Mouse (Mus musculus): ENCODE measurements around the gene Abcg3. TPM values are rescaled to one million over a fixed set of nuclear protein-coding genes. Genes with fewer than 3 reads are reported as not detected.
"Not testable (repeated sequence)": the region's sequence is repeated elsewhere in the genome, so short reads cannot be mapped to it uniquely, and the experiment has no call there.

Gene Abcg3
- total RNA-seq (2017): 27.0 and 29.0 TPM in 2 replicates

- ATAC-seq (ENCODE audit: extremely low read depth, insufficient number of reproducible peaks, low FRiP score, poor library complexity, severe bottlenecking): peak; percentile 72
Measured at GRCm38 (mm10) chr5:104982535-104982934, at the start of gene Abcg3. Gene Abcg3 (minus strand): TSS chr5:104982718.

GRCm38 (mm10) chr5:105012551-105012950, 30.0 kb upstream of the Abcg3 start:
- ATAC-seq (ENCODE audit: extremely low read depth, insufficient number of reproducible peaks, low FRiP score, poor library complexity, severe bottlenecking): no peak

- no peak for ATAC-seq (ENCODE audit: extremely low read depth, insufficient number of reproducible peaks, low FRiP score, poor library complexity, severe bottlenecking)
Measured at GRCm38 (mm10) chr5:105011570-105011969, 29.1 kb upstream of the Abcg3 start.

- ATAC-seq (ENCODE audit: extremely low read depth, insufficient number of reproducible peaks, low FRiP score, poor library complexity, severe bottlenecking): no peak
Measured at GRCm38 (mm10) chr5:105010376-105010775, 27.9 kb upstream of the Abcg3 start.

- ATAC-seq (ENCODE audit: extremely low read depth, insufficient number of reproducible peaks, low FRiP score, poor library complexity, severe bottlenecking): no peak
Measured at GRCm38 (mm10) chr5:104989411-104989810, 6.9 kb upstream of the Abcg3 start.

- no peak for ATAC-seq (ENCODE audit: extremely low read depth, insufficient number of reproducible peaks, low FRiP score, poor library complexity, severe bottlenecking)
Measured at GRCm38 (mm10) chr5:104988000-104988399, 5.5 kb upstream of the Abcg3 start.

- ATAC-seq (ENCODE audit: extremely low read depth, insufficient number of reproducible peaks, low FRiP score, poor library complexity, severe bottlenecking): peak; percentile 81
Measured at GRCm38 (mm10) chr5:104986706-104987105, 4.2 kb upstream of the Abcg3 start.

GRCm38 (mm10) chr5:104979040-104979513, 3.4 kb downstream of the Abcg3 start:
- no peak for ATAC-seq (ENCODE audit: extremely low read depth, insufficient number of reproducible peaks, low FRiP score, poor library complexity, severe bottlenecking)

GRCm38 (mm10) chr5:104958141-104958793, 24.3 kb downstream of the Abcg3 start:
- ATAC-seq (ENCODE audit: extremely low read depth, insufficient number of reproducible peaks, low FRiP score, poor library complexity, severe bottlenecking): peak; percentile 98

GRCm38 (mm10) chr5:104955208-104955607, 27.3 kb downstream of the Abcg3 start:
- no peak for ATAC-seq (ENCODE audit: extremely low read depth, insufficient number of reproducible peaks, low FRiP score, poor library complexity, severe bottlenecking)

- no peak for ATAC-seq (ENCODE audit: extremely low read depth, insufficient number of reproducible peaks, low FRiP score, poor library complexity, severe bottlenecking)
Measured at GRCm38 (mm10) chr5:104946951-104947350, 35.6 kb downstream of the Abcg3 start.

GRCm38 (mm10) chr5:104934148-104934547, 48.4 kb downstream of the Abcg3 start:
- no peak for ATAC-seq (ENCODE audit: extremely low read depth, insufficient number of reproducible peaks, low FRiP score, poor library complexity, severe bottlenecking)

- ATAC-seq (ENCODE audit: extremely low read depth, insufficient number of reproducible peaks, low FRiP score, poor library complexity, severe bottlenecking): not testable (repeated sequence)
Measured at GRCm38 (mm10) chr5:104906556-104906955, 76.0 kb downstream of the Abcg3 start.

Other genes starting within 250 kb of the Abcg3 start
- 9.5 and 12.0 TPM in 2 replicates for gene Zfp951, start 122.6 kb downstream of the Abcg3 start, total RNA-seq (2017)
- gene Gbp9, start 156.8 kb upstream of the Abcg3 start, total RNA-seq (2017): 155 and 177 TPM in 2 replicates
- gene Gbp8, start 156.8 kb upstream of the Abcg3 start, total RNA-seq (2017): 8.8 and 14.4 TPM in 2 replicates
- gene Gbp4, start 156.9 kb upstream of the Abcg3 start, total RNA-seq (2017): 39.9 and 50.6 TPM in 2 replicates

Measured in neutrophil, adult 5-6 weeks (primary cell).